Mouse (Mus musculus): ENCODE measurements around the gene Klf13. TPM values are rescaled to one million over a fixed set of nuclear protein-coding genes. Genes with fewer than 3 reads are reported as not detected.

The Klf13 gene
- polyA plus RNA-seq, 1 experiment from 2014 or later, result 14.1 TPM

DNA sequence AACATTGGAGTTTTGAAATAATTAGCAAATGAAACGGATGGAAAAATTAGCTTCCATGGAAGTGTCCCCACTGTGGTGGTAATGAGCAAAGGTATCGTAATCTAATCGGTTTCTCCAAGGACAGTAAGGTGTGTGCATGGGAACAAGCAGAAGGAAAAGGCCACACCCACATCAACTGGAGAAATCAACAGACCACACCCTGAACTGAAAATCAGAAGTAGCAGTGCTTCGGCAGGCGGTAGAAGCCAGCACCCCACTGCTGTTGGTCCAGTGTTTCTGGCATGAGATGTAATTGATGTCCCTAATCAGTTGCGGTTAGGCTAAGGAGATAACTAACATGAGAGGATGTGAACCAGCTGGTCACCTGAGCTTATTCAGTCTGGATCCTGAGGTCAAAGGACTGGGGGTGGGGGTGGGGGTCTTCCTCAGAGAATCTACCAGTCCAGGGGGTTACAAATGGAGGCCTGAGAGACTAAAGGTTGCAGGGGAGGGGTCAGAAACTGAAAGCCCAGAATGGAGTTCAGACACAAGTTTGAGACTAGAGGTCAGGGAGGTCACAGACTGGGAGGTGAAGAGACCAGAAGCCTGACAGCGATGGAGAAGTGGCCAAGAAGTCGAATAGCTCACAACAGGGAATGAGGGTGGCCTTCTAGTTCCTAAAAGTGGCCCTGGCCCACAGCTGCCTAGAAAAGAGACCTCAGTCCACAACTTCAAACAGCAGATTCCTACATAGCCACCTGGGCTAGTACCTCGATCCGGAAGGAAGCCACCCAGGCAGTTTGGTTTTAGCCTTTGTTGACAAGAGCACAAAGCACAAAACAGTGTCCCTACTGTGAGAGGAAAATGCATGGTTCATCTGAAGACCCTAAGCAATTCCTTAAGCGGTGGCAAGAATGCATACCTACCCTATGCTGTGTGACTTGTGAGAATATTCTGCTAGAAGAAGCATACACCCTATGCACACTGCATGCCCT is 9.1 kb upstream of the Klf13 start:
- Histone ChIP-seq H3K4me1 (replicated peaks) (peaks cover 25% of the 10 kb centered on the region), H3K4me2 (no peak overlapping the region), H3K9me3 (replicated peaks) (no peaks in the 10 kb centered on the region), H3K9ac (no peak overlapping the region), H3K36me3 (no peaks in the 10 kb centered on the region), H3K4me3 (replicated peaks) (no peak overlapping the region), H3K27me3 (no peaks in the 10 kb centered on the region), H3K27ac (no peak overlapping the region)
- WGBS (ENCODE audit: insufficient replicate concordance), result 56% methylated on average over 11 of the region's 11 CpGs
- DNase-seq (no peak), ATAC-seq (ENCODE audit: low read depth) (no peak)

DNA sequence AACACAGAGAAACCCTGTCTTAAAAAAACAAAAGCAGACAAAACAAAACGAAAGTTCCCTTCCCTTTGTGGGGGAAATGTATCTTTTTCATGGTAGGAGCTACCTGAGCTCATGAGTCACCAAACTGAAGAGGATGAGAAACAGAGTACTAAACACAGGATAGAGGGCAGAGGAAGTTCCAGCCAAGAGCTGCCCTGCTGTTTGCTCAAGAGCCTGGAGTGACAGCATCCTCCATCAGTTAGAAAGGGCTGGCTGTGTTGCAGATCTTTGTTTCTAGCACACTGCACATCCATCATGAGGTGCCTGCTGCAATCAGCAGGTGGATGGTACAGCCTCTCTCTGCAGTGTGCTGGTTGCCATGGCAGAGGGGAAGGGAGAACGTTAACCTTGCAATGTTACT is 5.2 kb upstream of the Klf13 start:
- H3K36me3 ChIP-seq, result no peaks in the 10 kb centered on the region
- H3K27me3 ChIP-seq, result no peaks in the 10 kb centered on the region
- H3K4me2 ChIP-seq, result no peak overlapping the region
- H3K4me3 ChIP-seq (replicated peaks), result no peak overlapping the region
- WGBS (ENCODE audit: insufficient replicate concordance), result 50% methylated on average over 2 of the region's 2 CpGs
- H3K27ac ChIP-seq, result no peak overlapping the region
- no peaks in the 10 kb centered on the region for H3K9me3 ChIP-seq (replicated peaks)
- no peak overlapping the region for H3K9ac ChIP-seq
- no peak for ATAC-seq (ENCODE audit: low read depth)
- DNase-seq, result no peak
- peaks cover 43% of the 10 kb centered on the region for H3K4me1 ChIP-seq (replicated peaks)

DNA sequence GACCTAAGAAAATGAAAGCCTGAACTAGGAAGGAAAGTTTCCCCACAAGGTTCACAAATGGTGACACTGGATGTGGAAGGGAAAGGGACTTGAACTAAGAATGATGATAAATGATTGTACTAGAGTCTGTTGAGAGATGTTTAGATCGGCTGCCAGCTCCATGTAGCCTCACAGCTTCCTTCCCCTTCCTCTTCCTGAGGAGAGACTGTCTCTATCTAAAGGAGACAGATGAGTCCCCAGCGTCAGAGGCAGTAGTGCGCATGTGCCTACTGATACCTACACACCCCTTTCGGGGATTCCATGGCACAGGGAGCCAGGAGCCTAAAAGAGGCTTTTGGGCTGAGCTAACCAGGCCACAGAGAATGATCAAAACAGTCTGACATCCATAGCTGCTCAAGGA is 2.8 kb upstream of the Klf13 start:
- H3K9me3 ChIP-seq (replicated peaks), result no peaks in the 10 kb centered on the region
- ATAC-seq (ENCODE audit: low read depth) (no peak), DNase-seq (peak; percentile 68)
- no peaks in the 10 kb centered on the region for H3K27me3 ChIP-seq
- peaks cover 50% of the 10 kb centered on the region for H3K4me1 ChIP-seq (replicated peaks)
- WGBS (ENCODE audit: insufficient replicate concordance), result 22% methylated on average over 4 of the region's 4 CpGs
- H3K36me3 ChIP-seq, result no peaks in the 10 kb centered on the region
- peak overlapping the region; percentile 95 for H3K27ac ChIP-seq
- H3K4me2 ChIP-seq, result peak overlapping the region; percentile 100
- H3K9ac ChIP-seq, result peak overlapping the region; percentile 87
- no peak overlapping the region for H3K4me3 ChIP-seq (replicated peaks)

DNA sequence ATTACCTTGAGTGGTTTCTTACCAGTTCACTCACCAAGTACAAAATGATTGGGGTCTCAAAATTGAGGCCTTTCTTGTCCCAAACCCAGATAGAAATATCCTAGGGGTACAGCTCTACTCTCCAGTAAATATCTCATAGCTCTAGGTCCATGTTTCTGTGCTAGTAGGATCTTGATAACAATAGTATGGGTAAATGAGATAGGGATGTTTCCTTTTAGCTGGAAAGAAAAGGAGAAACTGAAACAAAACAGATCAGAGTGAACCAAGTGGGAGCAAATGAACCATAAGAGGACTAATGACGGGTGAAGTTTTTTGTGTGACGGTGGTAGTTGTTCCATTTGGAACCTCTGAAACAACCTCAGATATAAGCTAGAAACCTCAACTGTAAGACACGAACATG is 2.3 kb upstream of the Klf13 start:
- no peak for DNase-seq
- no peaks in the 10 kb centered on the region for H3K36me3 ChIP-seq
- H3K27me3 ChIP-seq, result no peaks in the 10 kb centered on the region
- ATAC-seq (ENCODE audit: low read depth), result no peak
- H3K4me3 ChIP-seq (replicated peaks), result no peak overlapping the region
- H3K9ac ChIP-seq, result peak overlapping the region; percentile 87; the same call in 1 of the 2 replicates
- H3K27ac ChIP-seq, result peak overlapping the region; percentile 95
- 44% methylated on average over 3 of the region's 3 CpGs for whole genome bisulfite sequencing (ENCODE audit: insufficient replicate concordance)
- H3K9me3 ChIP-seq (replicated peaks), result no peaks in the 10 kb centered on the region
- peak overlapping the region; percentile 100 for H3K4me2 ChIP-seq
- peaks cover 53% of the 10 kb centered on the region for H3K4me1 ChIP-seq (replicated peaks)

DNA sequence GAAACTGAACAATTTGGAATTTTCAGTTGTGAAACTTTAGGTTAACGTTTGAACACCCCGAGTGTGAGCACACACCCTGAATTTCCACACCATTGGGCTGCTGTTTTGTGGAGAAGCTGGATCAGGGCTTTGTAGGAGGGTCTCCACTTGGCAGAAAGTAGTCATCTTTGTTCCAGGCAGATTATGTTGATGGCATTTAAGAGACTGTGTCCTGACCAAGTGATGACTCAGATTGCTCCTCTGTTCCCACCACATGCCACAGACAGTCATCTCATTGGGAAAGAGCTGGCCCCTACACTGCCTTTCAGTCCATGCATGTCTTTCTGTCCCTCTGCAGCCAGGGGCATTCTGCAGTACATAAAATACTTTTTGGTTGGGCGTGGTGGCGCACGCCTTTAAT is 1.6 kb upstream of the Klf13 start:
- Histone ChIP-seq H3K9ac (peak overlapping the region; percentile 87), H3K4me3 (replicated peaks) (0 out of 2 replicates have a peak overlapping the region, but pooled peaks have one; percentile 89), H3K9me3 (replicated peaks) (no peaks in the 10 kb centered on the region), H3K36me3 (no peaks in the 10 kb centered on the region), H3K4me2 (peak overlapping the region; percentile 100), H3K27ac (peak overlapping the region; percentile 95), H3K4me1 (replicated peaks) (peaks cover 60% of the 10 kb centered on the region), H3K27me3 (no peaks in the 10 kb centered on the region)
- WGBS (ENCODE audit: insufficient replicate concordance), result 74% methylated on average over 5 of the region's 5 CpGs
- DNase-seq (no peak), ATAC-seq (ENCODE audit: low read depth) (no peak)

DNA sequence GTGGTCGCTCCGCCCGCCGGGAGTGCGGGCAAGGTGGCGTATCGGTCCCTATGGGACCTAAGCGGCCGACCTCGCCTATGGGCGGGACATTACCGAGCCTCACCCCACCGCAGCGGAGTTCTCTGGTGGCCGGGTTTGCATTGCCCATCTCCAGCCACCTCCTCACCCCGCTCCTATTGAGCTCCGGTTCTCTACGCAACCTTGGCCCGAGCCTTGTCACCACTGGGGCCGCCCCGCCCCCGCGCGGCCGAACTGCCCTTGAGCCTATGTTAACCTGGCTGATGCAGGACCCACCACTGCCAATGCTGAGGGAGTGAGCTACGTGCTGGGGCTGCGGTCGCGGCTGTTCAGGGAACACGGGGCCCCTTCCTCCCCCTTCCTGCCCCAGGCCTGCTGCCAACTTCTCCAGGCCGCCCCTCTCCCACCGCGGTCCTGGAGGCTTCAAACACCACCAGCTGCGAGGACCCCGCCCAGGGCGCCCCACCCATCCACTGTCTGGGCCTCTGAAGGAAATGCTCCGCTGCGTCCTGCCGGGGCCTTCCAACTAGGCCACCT is 759 bp upstream of the Klf13 start:
- H3K27ac ChIP-seq, result peak overlapping the region; percentile 95
- H3K4me1 ChIP-seq (replicated peaks), result peaks cover 69% of the 10 kb centered on the region
- no peaks in the 10 kb centered on the region for H3K36me3 ChIP-seq
- peak; percentile 75 for DNase-seq
- ATAC-seq (ENCODE audit: low read depth), result peak; percentile 61
- WGBS (ENCODE audit: insufficient replicate concordance), result under 1% methylated on average over 39 of the region's 39 CpGs
- no peaks in the 10 kb centered on the region for H3K27me3 ChIP-seq
- no peaks in the 10 kb centered on the region for H3K9me3 ChIP-seq (replicated peaks)
- peak overlapping the region; percentile 89 for H3K4me3 ChIP-seq (replicated peaks)
- H3K9ac ChIP-seq, result peak overlapping the region; percentile 87
- peak overlapping the region; percentile 100 for H3K4me2 ChIP-seq

DNA sequence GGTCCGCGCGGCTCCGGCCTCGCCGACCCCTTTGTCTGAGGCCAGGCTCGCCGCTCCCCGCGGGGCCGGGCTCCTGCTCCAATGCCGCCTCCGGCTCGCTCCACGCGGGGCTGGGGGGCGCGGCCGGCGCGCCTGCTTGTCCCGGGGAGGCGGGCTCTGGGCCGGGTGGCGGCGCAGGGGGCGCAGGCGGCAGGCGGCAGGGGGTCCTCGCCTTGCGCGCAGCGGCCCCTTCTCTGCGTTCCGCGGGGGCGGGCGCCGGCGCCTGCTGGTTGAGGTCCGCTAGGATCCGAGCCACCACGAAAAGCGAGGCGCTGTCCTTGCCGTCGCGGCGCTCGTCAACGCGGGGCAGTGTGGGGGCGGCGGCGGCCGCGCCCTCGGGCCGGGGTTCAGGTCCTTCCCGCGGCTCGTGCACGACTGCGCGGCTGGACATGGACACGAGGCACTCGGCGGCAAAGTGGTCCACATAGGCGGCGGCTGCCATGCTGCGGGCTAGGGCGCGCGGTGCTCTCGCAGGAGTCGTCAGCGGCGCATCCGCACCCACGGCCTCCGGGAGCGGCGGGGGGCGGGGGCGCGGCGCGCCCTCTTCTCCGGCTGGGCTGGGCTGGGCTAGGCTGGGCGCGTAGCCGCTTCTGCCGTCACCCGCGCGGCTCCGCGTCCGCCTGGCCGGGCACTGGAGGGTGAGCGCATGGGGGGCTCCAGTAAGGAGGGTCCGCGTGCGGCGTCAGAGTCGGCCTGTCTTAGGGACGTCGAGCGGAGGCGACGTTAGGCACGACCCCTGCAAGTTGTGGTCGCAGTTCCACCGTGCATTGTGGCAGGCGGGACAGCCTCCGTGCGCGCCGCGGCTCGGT is 425 bp downstream of the Klf13 start:
- no peaks in the 10 kb centered on the region for H3K36me3 ChIP-seq
- H3K27ac ChIP-seq, result peak overlapping the region; percentile 95
- H3K9me3 ChIP-seq (replicated peaks), result no peaks in the 10 kb centered on the region
- DNase-seq (no peak), ATAC-seq (ENCODE audit: low read depth) (peak; percentile 47)
- WGBS (ENCODE audit: insufficient replicate concordance), result under 1% methylated on average over 77 of the region's 121 CpGs
- peak overlapping the region; percentile 100 for H3K4me2 ChIP-seq
- H3K9ac ChIP-seq, result peak overlapping the region; percentile 95
- peak overlapping the region; percentile 89 for H3K4me3 ChIP-seq (replicated peaks)
- no peaks in the 10 kb centered on the region for H3K27me3 ChIP-seq
- H3K4me1 ChIP-seq (replicated peaks), result peaks cover 80% of the 10 kb centered on the region

DNA sequence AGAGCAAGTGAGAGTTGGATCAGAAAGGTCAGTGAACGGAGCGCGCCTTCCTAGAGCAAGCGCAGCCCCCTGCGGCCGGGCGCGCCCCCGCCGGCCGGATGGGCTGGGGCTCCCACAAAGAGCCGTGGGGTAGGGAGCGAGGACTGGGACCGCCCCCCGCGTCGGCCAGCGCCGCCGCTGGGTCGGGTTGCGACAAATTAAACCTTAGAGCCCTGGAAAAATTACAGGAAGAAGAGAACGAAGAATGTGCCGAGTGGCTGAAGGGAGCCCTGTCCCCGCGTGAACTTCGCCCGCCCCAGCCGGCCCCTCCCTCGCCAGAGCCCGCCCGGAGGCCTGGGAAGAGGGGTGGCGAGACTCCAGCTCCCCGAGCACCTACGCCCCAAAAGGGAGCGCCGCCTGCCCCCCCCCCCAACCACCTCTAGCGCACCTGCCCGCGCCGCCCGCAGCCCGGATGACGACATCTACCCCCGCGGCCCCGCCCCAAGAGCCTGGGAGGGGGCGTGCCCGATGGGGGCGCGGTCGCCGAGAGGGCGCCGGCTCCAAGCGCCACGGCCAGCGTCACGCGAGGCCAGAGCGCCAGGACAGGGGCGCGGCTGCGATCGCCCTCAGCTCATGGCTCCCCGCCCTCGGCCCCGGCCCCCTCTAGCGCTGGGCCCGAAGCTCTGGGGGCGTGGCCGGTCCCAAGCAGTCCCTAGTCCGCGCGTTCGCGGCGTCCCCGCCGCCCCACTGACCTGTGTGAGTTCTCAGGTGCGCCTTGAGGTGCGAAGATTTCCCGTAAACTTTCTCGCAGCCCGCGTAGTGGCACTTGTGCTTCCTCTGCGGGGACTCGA is 1.3 kb downstream of the Klf13 start:
- H3K9ac ChIP-seq, result peak overlapping the region; percentile 95
- DNase-seq (peak; percentile 80), ATAC-seq (ENCODE audit: low read depth) (peak; percentile 24)
- peak overlapping the region; percentile 100 for H3K4me2 ChIP-seq
- H3K4me3 ChIP-seq (replicated peaks), result peak overlapping the region; percentile 89
- WGBS (ENCODE audit: insufficient replicate concordance), result under 1% methylated on average over 82 of the region's 88 CpGs
- H3K36me3 ChIP-seq, result no peaks in the 10 kb centered on the region
- peaks cover 88% of the 10 kb centered on the region for H3K4me1 ChIP-seq (replicated peaks)
- no peaks in the 10 kb centered on the region for H3K27me3 ChIP-seq
- no peaks in the 10 kb centered on the region for H3K9me3 ChIP-seq (replicated peaks)
- H3K27ac ChIP-seq, result peak overlapping the region; percentile 95

DNA sequence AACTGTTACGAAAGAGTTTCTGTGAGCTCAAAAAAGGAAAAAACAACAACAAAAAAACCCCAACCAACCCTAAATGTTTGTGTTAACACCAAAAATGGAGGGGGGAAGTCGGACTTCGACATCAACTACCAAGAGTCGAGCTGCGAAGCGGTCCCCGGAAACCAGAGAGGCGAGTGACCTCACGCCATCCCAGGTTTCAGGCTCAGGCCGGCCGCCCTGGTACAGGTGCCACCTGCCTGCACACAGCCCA is 1.8 kb downstream of the Klf13 start:
- DNase-seq (no peak), ATAC-seq (ENCODE audit: low read depth) (no peak)
- peak overlapping the region; percentile 89 for H3K4me3 ChIP-seq (replicated peaks)
- WGBS (ENCODE audit: insufficient replicate concordance), result 2% methylated on average over 11 of the region's 11 CpGs
- peak overlapping the region; percentile 95 for H3K9ac ChIP-seq
- peak overlapping the region; percentile 100 for H3K4me2 ChIP-seq
- peak overlapping the region; percentile 95 for H3K27ac ChIP-seq
- H3K36me3 ChIP-seq, result no peaks in the 10 kb centered on the region
- peaks cover 87% of the 10 kb centered on the region for H3K4me1 ChIP-seq (replicated peaks)
- no peaks in the 10 kb centered on the region for H3K27me3 ChIP-seq
- H3K9me3 ChIP-seq (replicated peaks), result no peaks in the 10 kb centered on the region

DNA sequence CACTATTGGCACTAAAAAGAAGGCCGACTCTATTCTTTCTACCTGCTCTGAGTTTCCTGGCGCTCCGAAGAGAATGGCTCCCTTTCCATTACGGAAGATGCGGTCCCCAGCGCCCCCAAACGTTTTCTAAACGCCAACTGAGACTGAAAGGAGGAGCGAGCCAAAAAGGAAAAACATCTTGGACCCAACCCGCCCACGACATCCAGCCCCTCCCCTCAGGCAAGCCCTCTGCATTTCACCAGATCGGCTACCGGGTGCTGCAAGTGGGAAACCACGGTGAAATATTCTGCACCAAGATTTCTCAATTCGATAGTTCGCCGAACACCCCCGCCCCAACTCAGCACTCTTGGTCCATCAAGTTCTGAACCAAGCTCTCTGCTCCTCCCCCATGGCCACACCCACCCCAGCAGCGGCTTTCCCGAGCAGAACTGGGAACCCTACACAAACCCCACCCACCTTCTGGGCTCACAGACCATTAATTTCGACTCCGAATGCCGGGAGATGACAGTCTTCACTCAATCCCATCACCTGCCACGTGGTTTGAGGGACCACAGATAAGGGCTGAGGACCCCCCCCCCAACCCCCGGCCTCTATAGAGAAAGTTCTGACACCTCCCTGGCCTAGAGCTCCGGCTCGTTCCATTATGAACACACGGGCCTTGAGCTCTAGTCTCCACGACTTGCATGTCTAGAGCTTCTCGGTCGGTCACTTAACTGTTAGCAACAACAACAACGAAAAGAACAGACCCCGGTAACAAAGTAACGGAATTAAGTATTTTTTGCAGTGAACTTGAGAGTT is 2.3 kb downstream of the Klf13 start:
- Histone ChIP-seq H3K27ac (peak overlapping the region; percentile 95), H3K27me3 (no peaks in the 10 kb centered on the region), H3K4me2 (peak overlapping the region; percentile 100), H3K4me1 (replicated peaks) (peaks cover 87% of the 10 kb centered on the region), H3K4me3 (replicated peaks) (peak overlapping the region; percentile 89), H3K9ac (peak overlapping the region; percentile 95), H3K9me3 (replicated peaks) (no peaks in the 10 kb centered on the region), H3K36me3 (no peaks in the 10 kb centered on the region)
- no peak for ATAC-seq (ENCODE audit: low read depth)
- 1% methylated on average over 34 of the region's 34 CpGs for WGBS (ENCODE audit: insufficient replicate concordance)
- DNase-seq, result peak; percentile 78

Measured in liver, embryonic 13.5 days (tissue).